Mouse (Mus musculus): ENCODE measurements around the gene Osbpl10.

DNA sequence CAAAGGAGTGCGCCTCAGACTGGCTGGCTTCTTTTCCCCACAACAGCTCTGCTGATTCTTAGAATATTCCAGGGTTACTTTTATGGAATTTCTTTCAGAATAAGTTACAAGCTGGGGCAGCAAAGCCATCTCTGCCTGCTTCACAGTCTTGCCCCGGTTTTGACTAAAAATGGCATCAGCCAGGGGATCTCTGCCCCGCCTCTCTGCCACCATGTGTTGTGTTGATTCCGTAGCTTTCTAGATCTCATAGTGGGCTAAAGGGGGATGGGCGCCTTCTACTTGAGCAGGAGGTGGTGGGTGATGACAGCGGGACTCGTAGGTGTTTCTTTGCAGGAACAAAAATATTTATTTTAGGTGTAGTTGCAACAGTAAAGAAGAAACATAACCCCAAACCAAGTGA lies 29.8 kb downstream of the Osbpl10 start:
- no peak for TF ChIP-seq GATA1 (IDR thresholded peaks at IDR 0.05; ENCODE audit: borderline replicate concordance, low read length)
- no peak for TF ChIP-seq FLI1 (IDR thresholded peaks at IDR 0.05; ENCODE audit: low read length)
